Mouse (Mus musculus): ENCODE data around the gene Elmod3. TPM values are rescaled to one million over a fixed set of nuclear protein-coding genes. Genes with fewer than 3 reads are reported as not detected.

Gene Elmod3
- total and polyA plus RNA-seq, 3 experiments: 4.2 to 9.0 (median 7.1) TPM

GRCm38 (mm10) chr6:72630370-72630769 is 32.2 kb upstream of the Elmod3 start:
- Histone ChIP-seq H3K9me3 (replicated peaks; ENCODE audit: low read length) (no peaks in the 10 kb centered on the region), H3K27me3 (replicated peaks) (no peaks in the 10 kb centered on the region), H3K4me2 (ENCODE audit: insufficient read depth, low read depth, poor library complexity, severe bottlenecking) (no peak overlapping the region), H3K9ac (ENCODE audit: insufficient read depth, low read depth) (no peak overlapping the region), H3K4me3 (replicated peaks in 1 of 3; ENCODE audit: low read depth in 2 of 3, low read length in 2 of 3, poor library complexity in 1 of 3) (peak overlapping the region in 1 of 3 experiments; percentile 54), H3K4me1 (ENCODE audit: control insufficient read depth in 1 of 2, insufficient read depth in 2 of 2) (peaks cover 9 to 39% of the 10 kb centered on the region in 2 experiments), H3K36me3 (replicated peaks in 1 of 2; ENCODE audit: control insufficient read depth in 1 of 2, insufficient read depth in 1 of 2, low read length in 1 of 2) (peaks cover 0 to 23% of the 10 kb centered on the region in 2 experiments), H3K27ac (ENCODE audit: insufficient read depth, low read depth) (no peak overlapping the region), H3K79me2 (replicated peaks; ENCODE audit: control insufficient read depth, extremely low read depth, insufficient read depth, poor library complexity, severe bottlenecking) (no peaks in the 10 kb centered on the region)
- TF ChIP-seq POLR2AphosphoS2 (IDR thresholded peaks at IDR 0.05; ENCODE audit: low read depth, low read length): no peak
- TF ChIP-seq TBP (conservative IDR thresholded peaks at IDR 0.05; ENCODE audit: low read depth, low read length): no peak
- no peak for TF ChIP-seq GABPA (IDR thresholded peaks at IDR 0.05; ENCODE audit: insufficient replicate concordance, low read depth, low read length)
- TF ChIP-seq MAFK (IDR thresholded peaks at IDR 0.05; ENCODE audit: insufficient replicate concordance, low read length): no peak
- no peak for TF ChIP-seq PAX5 (IDR thresholded peaks at IDR 0.05; ENCODE audit: low read length)
- TF ChIP-seq MAZ (IDR thresholded peaks at IDR 0.05; ENCODE audit: low read depth, low read length): no peak
- no peak for TF ChIP-seq ZNF384 (IDR thresholded peaks at IDR 0.05; ENCODE audit: low read depth, low read length)
- no peak for TF ChIP-seq HCFC1 (IDR thresholded peaks at IDR 0.05; ENCODE audit: low read depth, low read length)
- TF ChIP-seq JUND (conservative IDR thresholded peaks at IDR 0.05; ENCODE audit: low read depth, low read length): no peak
- TF ChIP-seq MYC (IDR thresholded peaks at IDR 0.05; ENCODE audit: low read depth, low read length): no peak
- in situ Hi-C loops (cut with MboI; ENCODE audit: low pct_ligation_motif_present, low pct_unique_long_range_greater_than_20kb, low sequenced_read_pairs) (no loop called here), dilution Hi-C loops (cut with MboI; ENCODE audit: extremely low pct_ligation_motif_present, extremely low pct_unique_long_range_greater_than_20kb, low sequenced_read_pairs) (no loop called here)
- DNase-seq (ENCODE audit: extremely low read depth): no peak

GRCm38 (mm10) chr6:72627276-72627675 is 29.1 kb upstream of the Elmod3 start:
- TF ChIP-seq RAD21 (IDR thresholded peaks at IDR 0.05; ENCODE audit: low read depth, low read length) (no peak), CHD2 (IDR thresholded peaks at IDR 0.05; ENCODE audit: low read length) (no peak), USF2 (conservative IDR thresholded peaks at IDR 0.05; ENCODE audit: low read depth, low read length) (no peak), BHLHE40 (IDR thresholded peaks at IDR 0.05; ENCODE audit: low read depth, low read length) (no peak), TBP (conservative IDR thresholded peaks at IDR 0.05; ENCODE audit: low read depth, low read length) (no peak), ZKSCAN1 (IDR thresholded peaks at IDR 0.05; ENCODE audit: borderline replicate concordance, low read depth, low read length) (no peak), MXI1 (IDR thresholded peaks at IDR 0.05; ENCODE audit: low read depth, low read length) (no peak), RCOR1 (conservative IDR thresholded peaks at IDR 0.05; ENCODE audit: low read depth, low read length) (no peak)
- no peaks in the 10 kb centered on the region for H3K27me3 ChIP-seq (replicated peaks)

More at GRCm38 (mm10) chr6:72627276-72627675, 29.1 kb upstream of the Elmod3 start:
- Histone ChIP-seq H3K4me3 (replicated peaks in 1 of 3; ENCODE audit: low read depth in 2 of 3, low read length in 2 of 3, poor library complexity in 1 of 3) (no peak overlapping the region), H3K9ac (ENCODE audit: insufficient read depth, low read depth) (no peak overlapping the region), H3K4me1 (ENCODE audit: control insufficient read depth in 1 of 2, insufficient read depth in 2 of 2) (peaks cover 9 to 39% of the 10 kb centered on the region in 2 experiments), H3K79me2 (replicated peaks; ENCODE audit: control insufficient read depth, extremely low read depth, insufficient read depth, poor library complexity, severe bottlenecking) (no peaks in the 10 kb centered on the region), H3K9me3 (replicated peaks; ENCODE audit: low read length) (no peaks in the 10 kb centered on the region), H3K36me3 (replicated peaks in 1 of 2; ENCODE audit: control insufficient read depth in 1 of 2, insufficient read depth in 1 of 2, low read length in 1 of 2) (peaks cover 0 to 23% of the 10 kb centered on the region in 2 experiments), H3K4me2 (ENCODE audit: insufficient read depth, low read depth, poor library complexity, severe bottlenecking) (no peak overlapping the region), H3K27ac (ENCODE audit: insufficient read depth, low read depth) (no peak overlapping the region)
- dilution Hi-C loops (cut with MboI; ENCODE audit: extremely low pct_ligation_motif_present, extremely low pct_unique_long_range_greater_than_20kb, low sequenced_read_pairs): no loop called here
- no peak for DNase-seq (ENCODE audit: extremely low read depth)
- in situ Hi-C loops (cut with MboI; ENCODE audit: low pct_ligation_motif_present, low pct_unique_long_range_greater_than_20kb, low sequenced_read_pairs): no loop called here
